Mouse (Mus musculus): ENCODE results near the gene Mad2l2. TPM values are rescaled to one million over a fixed set of nuclear protein-coding genes. Genes with fewer than 3 reads are reported as not detected.
"Not testable (repeated sequence)": the region's sequence is repeated elsewhere in the genome, so short reads cannot be mapped to it uniquely, and the experiment has no call there.

Mad2l2 gene
- polyA plus RNA-seq, 1 experiment = 21.0 TPM

GRCm38 (mm10) chr4:148177716-148178115 lies 47.5 kb downstream of the Mad2l2 start:
- no peak for DNase-seq (ENCODE audit: low read depth in 1 of 2, low spot score in 2 of 2)
- H3K4me3 ChIP-seq (ENCODE audit: extremely low read depth, insufficient read depth, insufficient read length) = no peak overlapping the region
- peaks cover 5% of the 10 kb centered on the region; the same call in 1 of the 2 replicates for H3K27me3 ChIP-seq (ENCODE audit: control insufficient read depth, insufficient read depth, low read length)
- TF ChIP-seq CTCF (IDR thresholded peaks at IDR 0.05; ENCODE audit: extremely low read depth, insufficient read depth, insufficient read length, insufficient replicate concordance) (no peak), POLR2A (IDR thresholded peaks at IDR 0.05; ENCODE audit: low read depth, low read length) (no peak)
- no peak overlapping the region for H3K27ac ChIP-seq (ENCODE audit: insufficient read depth, low read length)
- H3K36me3 ChIP-seq (ENCODE audit: control insufficient read depth, insufficient read depth, low read length) = no peaks in the 10 kb centered on the region
- H3K4me1 ChIP-seq (ENCODE audit: control insufficient read depth, insufficient read depth, insufficient read length) = no peaks in the 10 kb centered on the region

- no peaks in the 10 kb centered on the region for H3K36me3 ChIP-seq (ENCODE audit: control insufficient read depth, insufficient read depth, low read length)
- no peak for TF ChIP-seq CTCF (IDR thresholded peaks at IDR 0.05; ENCODE audit: extremely low read depth, insufficient read depth, insufficient read length, insufficient replicate concordance)
- no peaks in the 10 kb centered on the region for H3K4me1 ChIP-seq (ENCODE audit: control insufficient read depth, insufficient read depth, insufficient read length)
- 87% methylated on average over 12 of the region's 12 CpGs for WGBS
- no peak overlapping the region for H3K27ac ChIP-seq (ENCODE audit: insufficient read depth, low read length)
- H3K4me3 ChIP-seq (ENCODE audit: extremely low read depth, insufficient read depth, insufficient read length) = no peak overlapping the region
- DNase-seq (ENCODE audit: low read depth in 1 of 2, low spot score in 2 of 2) = no peak
- H3K27me3 ChIP-seq (ENCODE audit: control insufficient read depth, insufficient read depth, low read length) = no peaks in the 10 kb centered on the region
These were observed 51.3 kb downstream of the Mad2l2 start for GRCm38 (mm10) chr4:148181483-148181882.

GRCm38 (mm10) chr4:148182363-148182762 lies 52.2 kb downstream of the Mad2l2 start:
- Histone ChIP-seq H3K4me1 (ENCODE audit: control insufficient read depth, insufficient read depth, insufficient read length) (no peaks in the 10 kb centered on the region), H3K27me3 (ENCODE audit: control insufficient read depth, insufficient read depth, low read length) (no peaks in the 10 kb centered on the region), H3K27ac (ENCODE audit: insufficient read depth, low read length) (no peak overlapping the region), H3K4me3 (ENCODE audit: extremely low read depth, insufficient read depth, insufficient read length) (no peak overlapping the region), H3K36me3 (ENCODE audit: control insufficient read depth, insufficient read depth, low read length) (no peaks in the 10 kb centered on the region)
- no peak for DNase-seq (ENCODE audit: low read depth in 1 of 2, low spot score in 2 of 2)
- 51% methylated on average over 8 of the region's 8 CpGs for WGBS
- TF ChIP-seq POLR2A (IDR thresholded peaks at IDR 0.05; ENCODE audit: low read depth, low read length) (no peak), CTCF (IDR thresholded peaks at IDR 0.05; ENCODE audit: extremely low read depth, insufficient read depth, insufficient read length, insufficient replicate concordance) (no peak)

- DNase-seq (ENCODE audit: low read depth in 1 of 2, low spot score in 2 of 2) = no peak
- no peak overlapping the region for H3K4me3 ChIP-seq (ENCODE audit: extremely low read depth, insufficient read depth, insufficient read length)
- TF ChIP-seq POLR2A (IDR thresholded peaks at IDR 0.05; ENCODE audit: low read depth, low read length) = no peak
- no peaks in the 10 kb centered on the region for H3K36me3 ChIP-seq (ENCODE audit: control insufficient read depth, insufficient read depth, low read length)
- 79% methylated on average over 9 of the region's 9 CpGs for WGBS
- no peaks in the 10 kb centered on the region for H3K4me1 ChIP-seq (ENCODE audit: control insufficient read depth, insufficient read depth, insufficient read length)
- H3K27ac ChIP-seq (ENCODE audit: insufficient read depth, low read length) = no peak overlapping the region
- no peaks in the 10 kb centered on the region for H3K27me3 ChIP-seq (ENCODE audit: control insufficient read depth, insufficient read depth, low read length)
These were observed 54.4 kb downstream of the Mad2l2 start for GRCm38 (mm10) chr4:148184564-148184963.

DNA sequence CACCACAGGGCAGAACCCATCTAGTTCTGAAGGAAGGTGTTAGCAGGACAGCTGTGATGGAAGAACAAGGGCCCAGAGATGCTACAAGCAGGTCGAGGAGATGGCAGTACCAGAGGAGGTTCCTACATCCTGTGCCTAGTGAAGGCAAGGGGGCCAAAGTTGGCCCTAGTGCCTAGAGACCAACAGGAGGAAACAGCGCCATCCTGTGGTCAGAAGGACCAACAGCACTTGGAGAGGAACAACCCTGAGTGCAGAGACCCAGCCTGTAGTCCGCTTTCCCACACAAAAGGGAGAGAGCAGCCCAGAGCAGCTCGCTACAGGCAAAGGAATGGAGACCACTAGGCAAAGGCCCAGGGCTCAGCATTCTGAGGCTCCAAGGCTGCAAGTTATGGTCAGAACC lies 55.6 kb downstream of the Mad2l2 start:
- no peaks in the 10 kb centered on the region for H3K4me1 ChIP-seq (ENCODE audit: control insufficient read depth, insufficient read depth, insufficient read length)
- WGBS = 60% methylated on average over 4 of the region's 4 CpGs
- no peaks in the 10 kb centered on the region for H3K27me3 ChIP-seq (ENCODE audit: control insufficient read depth, insufficient read depth, low read length)
- TF ChIP-seq POLR2A (IDR thresholded peaks at IDR 0.05; ENCODE audit: low read depth, low read length) (no peak), CTCF (IDR thresholded peaks at IDR 0.05; ENCODE audit: extremely low read depth, insufficient read depth, insufficient read length, insufficient replicate concordance) (no peak)
- no peaks in the 10 kb centered on the region for H3K36me3 ChIP-seq (ENCODE audit: control insufficient read depth, insufficient read depth, low read length)
- DNase-seq (ENCODE audit: low read depth in 1 of 2, low spot score in 2 of 2) = no peak
- no peak overlapping the region for H3K4me3 ChIP-seq (ENCODE audit: extremely low read depth, insufficient read depth, insufficient read length)
- no peak overlapping the region for H3K27ac ChIP-seq (ENCODE audit: insufficient read depth, low read length)

DNA sequence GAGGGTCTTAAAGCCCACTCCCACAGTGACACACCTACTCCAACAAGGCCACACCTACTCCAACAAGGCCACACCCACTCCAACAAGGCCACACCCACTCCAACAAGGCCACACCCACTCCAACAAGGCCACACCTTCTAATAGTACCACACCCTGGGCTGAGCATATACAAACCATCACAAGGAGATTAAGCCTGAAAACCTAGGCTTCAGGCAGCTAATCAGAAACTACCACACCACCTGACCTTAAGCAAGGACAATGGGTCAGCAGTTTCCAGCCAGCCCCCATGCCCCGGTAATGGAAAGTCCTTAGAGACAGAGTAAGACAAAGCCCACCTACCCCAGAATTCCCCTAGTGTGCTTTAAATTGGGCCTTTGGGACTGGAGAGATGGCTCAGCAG lies 58.6 kb downstream of the Mad2l2 start:
- WGBS = 76% methylated on average over 1 of the region's 1 CpGs
- not testable (repeated sequence) for H3K36me3 ChIP-seq (ENCODE audit: control insufficient read depth, insufficient read depth, low read length); DNase-seq (ENCODE audit: low read depth in 1 of 2, low spot score in 2 of 2); H3K27me3 ChIP-seq (ENCODE audit: control insufficient read depth, insufficient read depth, low read length); H3K4me1 ChIP-seq (ENCODE audit: control insufficient read depth, insufficient read depth, insufficient read length); H3K4me3 ChIP-seq (ENCODE audit: extremely low read depth, insufficient read depth, insufficient read length); H3K27ac ChIP-seq (ENCODE audit: insufficient read depth, low read length)

- DNase-seq (ENCODE audit: low read depth in 1 of 2, low spot score in 2 of 2) = no peak
- 48% methylated on average over 11 of the region's 11 CpGs for WGBS
- Histone ChIP-seq H3K27ac (ENCODE audit: insufficient read depth, low read length) (no peak overlapping the region), H3K4me3 (ENCODE audit: extremely low read depth, insufficient read depth, insufficient read length) (no peak overlapping the region), H3K36me3 (ENCODE audit: control insufficient read depth, insufficient read depth, low read length) (no peaks in the 10 kb centered on the region), H3K4me1 (ENCODE audit: control insufficient read depth, insufficient read depth, insufficient read length) (no peaks in the 10 kb centered on the region), H3K27me3 (ENCODE audit: control insufficient read depth, insufficient read depth, low read length) (no peaks in the 10 kb centered on the region)
- TF ChIP-seq POLR2A (IDR thresholded peaks at IDR 0.05; ENCODE audit: low read depth, low read length) = no peak
- no peak for TF ChIP-seq CTCF (IDR thresholded peaks at IDR 0.05; ENCODE audit: extremely low read depth, insufficient read depth, insufficient read length, insufficient replicate concordance)
These were observed 62.6 kb downstream of the Mad2l2 start for GRCm38 (mm10) chr4:148192707-148193245.
